ENCODE assay signal across 10 mouse cellular contexts in genomic region chr17:64241544-64242292, GRCm38 (mm10).
A peak's percentile ranks its signal among the peaks of the same experiment; 100 is the strongest.
DNase-seq lines count a peak whose midpoint lies in the region; ATAC-seq and TF ChIP-seq lines count a peak whose summit lies in the region.
"Had no signal": no experiment of that assay in that cellular context is flagged by ENCODE, and none has a peak within 500 bp of the region (broad histone marks: within the 10 kb centered on the region; RNA-seq: fewer than 3 reads in every experiment).

No protein-coding gene starts in this region.

- no peaks in the 10 kb centered on the region for H3K27me3 ChIP-seq in hindbrain, embryonic 14.5 days (ENCODE audit: control insufficient read depth, insufficient read depth, low read length)
- no peaks in the 10 kb centered on the region for H3K27me3 ChIP-seq in hindbrain, embryonic 11.5 days (ENCODE audit: control insufficient read depth, insufficient read depth, low read length)
- no peaks in the 10 kb centered on the region for H3K27me3 ChIP-seq in forebrain, postnatal 0 days (ENCODE audit: insufficient read depth, low read length)
- H3K27me3 ChIP-seq: liver, embryonic 13.5 days had no signal

- ATAC-seq in hindbrain, embryonic 14.5 days (ENCODE audit: low FRiP score): peak; percentile 27; the same call in 1 of the 2 replicates
- no peak for ATAC-seq in hindbrain, embryonic 11.5 days (ENCODE audit: low FRiP score)
- ATAC-seq in forebrain, postnatal 0 days: peak; percentile 91
- ATAC-seq in megakaryocyte, adult 5-6 weeks (ENCODE audit: poor library complexity, severe bottlenecking): no peak

- no peak for DNase-seq in hindbrain, embryonic 14.5 days (ENCODE audit: low spot score)
- no peak for DNase-seq in hindbrain, embryonic 11.5 days (ENCODE audit: low spot score)
- DNase-seq in MN1 (ENCODE audit: low spot score): peak; percentile 28
- DNase-seq in forebrain, postnatal 0 days: peak; percentile 61
- peak; percentile 4 for DNase-seq in lung, postnatal 14 days
- no peak for DNase-seq in retina, postnatal 1 day
- DNase-seq: cerebellum, adult 9-10 months; heart, adult 18-20 months; liver, embryonic 13.5 days had no signal

- peaks cover 4% of the 10 kb centered on the region; the same call in 1 of the 2 replicates for H3K4me1 ChIP-seq in hindbrain, embryonic 14.5 days (replicated peaks; ENCODE audit: control insufficient read depth, insufficient read depth, low read length)
- no peaks in the 10 kb centered on the region for H3K4me1 ChIP-seq in hindbrain, embryonic 11.5 days (replicated peaks; ENCODE audit: control insufficient read depth, insufficient read depth, low read length)
- H3K4me1 ChIP-seq in forebrain, postnatal 0 days (ENCODE audit: insufficient read depth): no peaks in the 10 kb centered on the region
- H3K4me1 ChIP-seq: liver, embryonic 13.5 days had no signal

- no peak overlapping the region for H3K4me2 ChIP-seq in hindbrain, embryonic 14.5 days (replicated peaks)
- H3K4me2 ChIP-seq in hindbrain, embryonic 11.5 days (replicated peaks; ENCODE audit: low read depth, low read length): no peak overlapping the region
- H3K4me2 ChIP-seq in forebrain, postnatal 0 days (ENCODE audit: low read depth): no peak overlapping the region
- H3K4me2 ChIP-seq: liver, embryonic 13.5 days had no signal

- no peak overlapping the region for H3K4me3 ChIP-seq in hindbrain, embryonic 14.5 days (replicated peaks; ENCODE audit: low read length)
- H3K4me3 ChIP-seq in hindbrain, embryonic 11.5 days (ENCODE audit: low read depth, low read length): no peak overlapping the region
- no peak overlapping the region for H3K4me3 ChIP-seq in forebrain, postnatal 0 days (ENCODE audit: low read depth, low read length)
- H3K4me3 ChIP-seq: liver, embryonic 13.5 days had no signal

- 0 out of 2 replicates have a peak overlapping the region, but pooled peaks have one; percentile 4 for H3K27ac ChIP-seq in hindbrain, embryonic 14.5 days
- H3K27ac ChIP-seq in hindbrain, embryonic 11.5 days (ENCODE audit: low read depth, low read length): no peak overlapping the region
- H3K27ac ChIP-seq in forebrain, postnatal 0 days (ENCODE audit: low read depth, low read length): no peak overlapping the region
- H3K27ac ChIP-seq: liver, embryonic 13.5 days had no signal

- no peak overlapping the region for H3K9ac ChIP-seq in hindbrain, embryonic 14.5 days
- H3K9ac ChIP-seq in hindbrain, embryonic 11.5 days (ENCODE audit: low read depth, low read length): no peak overlapping the region
- no peak overlapping the region for H3K9ac ChIP-seq in forebrain, postnatal 0 days
- H3K9ac ChIP-seq: liver, embryonic 13.5 days had no signal

- H3K9me3 ChIP-seq in hindbrain, embryonic 14.5 days (ENCODE audit: control insufficient read depth, low read length): no peaks in the 10 kb centered on the region
- H3K9me3 ChIP-seq in hindbrain, embryonic 11.5 days (ENCODE audit: control insufficient read depth, low read length): no peaks in the 10 kb centered on the region
- H3K9me3 ChIP-seq in forebrain, postnatal 0 days (ENCODE audit: low read length): no peaks in the 10 kb centered on the region
- H3K9me3 ChIP-seq: liver, embryonic 13.5 days had no signal

- no peak for TF ChIP-seq CTCF in forebrain, postnatal 0 days (IDR thresholded peaks at IDR 0.05; ENCODE audit: low read depth)

- H3K36me3 ChIP-seq in hindbrain, embryonic 14.5 days (replicated peaks; ENCODE audit: control insufficient read depth, insufficient read depth): no peaks in the 10 kb centered on the region
- no peaks in the 10 kb centered on the region for H3K36me3 ChIP-seq in hindbrain, embryonic 11.5 days (ENCODE audit: control insufficient read depth, insufficient read depth, low read length)
- H3K36me3 ChIP-seq in forebrain, postnatal 0 days (ENCODE audit: insufficient read depth): no peaks in the 10 kb centered on the region
- H3K36me3 ChIP-seq: liver, embryonic 13.5 days had no signal

- 64% methylated on average over 11 of the region's 11 CpGs for WGBS in hindbrain, embryonic 14.5 days
- WGBS in hindbrain, embryonic 11.5 days: 77% methylated on average over 11 of the region's 11 CpGs
- WGBS in forebrain, postnatal 0 days: 59% methylated on average over 11 of the region's 11 CpGs

Comparison
In these comparisons a context has a peak if more than half of its experiments do, and no peak if none do; other contexts are left out.
1. ATAC-seq: peak in hindbrain, embryonic 14.5 days (single experiment) and forebrain, postnatal 0 days (single experiment); none in hindbrain, embryonic 11.5 days (single experiment) and megakaryocyte, adult 5-6 weeks (single experiment).
2. DNase-seq: peak in MN1 (single experiment), forebrain, postnatal 0 days (single experiment) and lung, postnatal 14 days (single experiment); none in hindbrain, embryonic 14.5 days (single experiment), hindbrain, embryonic 11.5 days (single experiment) and retina, postnatal 1 day (single experiment).